Mouse (Mus musculus) MEL (cell line): Measurements from ENCODE around the gene Eef1g.

Experiments used
- CTCF ChIP-seq, 3 experiments: IDR thresholded peaks in 2 of 3; conservative IDR thresholded peaks in 1 of 3; 2 replicates each; pipeline ENCODE4 v1.5.1; 2011 to 2012; ENCODE audit warnings: low read length in 3 of 3, low read depth in 2 of 3, mild to moderate bottlenecking in 2 of 3, improper control_type of control experiment in 1 of 3, inconsistent platforms in 1 of 3, mixed read lengths in 1 of 3, moderate library complexity in 1 of 3; ENCODE audit not compliant: control insufficient read depth in 1 of 3, insufficient read depth in 1 of 3, poor library complexity in 1 of 3, severe bottlenecking in 1 of 3
- E2F4 ChIP-seq: IDR thresholded peaks from 2 replicates; pipeline ENCODE4 v1.6.1; 2011; ENCODE audit warnings: low read depth, low read length, improper control_type of control experiment, borderline replicate concordance
- MAFK ChIP-seq: IDR thresholded peaks from 2 replicates; pipeline ENCODE4 v1.6.1; 2011; ENCODE audit warnings: low read depth, mild to moderate bottlenecking, low read length, improper control_type of control experiment, borderline replicate concordance
- POLR2A ChIP-seq, 2 experiments: IDR thresholded peaks; 2 replicates each; pipeline ENCODE4 v1.6.1; 2011 to 2012; ENCODE audit warnings: low read length in 2 of 2, mild to moderate bottlenecking in 2 of 2, control low read depth in 1 of 2, improper control_type of control experiment in 1 of 2, low read depth in 1 of 2, moderate library complexity in 1 of 2; ENCODE audit not compliant: control insufficient read depth in 1 of 2, insufficient read depth in 1 of 2, poor library complexity in 1 of 2

- TF ChIP-seq POLR2A (IDR thresholded peaks at IDR 0.05; ENCODE audit: control insufficient read depth in 1 of 2, insufficient read depth in 1 of 2, low read depth in 1 of 2, low read length in 2 of 2, poor library complexity in 1 of 2) (no peak), CTCF (IDR thresholded peaks at IDR 0.05 in 2 of 3, conservative IDR thresholded peaks at IDR 0.05 in 1 of 3; ENCODE audit: control insufficient read depth in 1 of 3, insufficient read depth in 1 of 3, low read depth in 2 of 3, low read length in 3 of 3, poor library complexity in 1 of 3, severe bottlenecking in 1 of 3) (no peak), E2F4 (no peak), MAFK (no peak)
Observed at GRCm38 (mm10) chr19:8941136-8941514, 25.7 kb upstream of the Eef1g start.
